Mouse (Mus musculus): ENCODE results near the gene Hmgcs1. TPM values are rescaled to one million over a fixed set of nuclear protein-coding genes. Genes with fewer than 3 reads are reported as not detected.

Hmgcs1 gene
- polyA plus RNA-seq, 1 experiment from 2014 or later, result 123 TPM

GRCm38 (mm10) chr13:119753859-119754634, 63.9 kb downstream of the Hmgcs1 start:
- H3K4me3 ChIP-seq (ENCODE audit: low read depth, low read length), result no peak overlapping the region
- no peak overlapping the region for H3K9ac ChIP-seq (ENCODE audit: low read depth, low read length)
- no peak overlapping the region for H3K27ac ChIP-seq (replicated peaks; ENCODE audit: low read depth, low read length)
- H3K4me1 ChIP-seq (ENCODE audit: control insufficient read depth, insufficient read depth, low read length), result no peaks in the 10 kb centered on the region
- no peaks in the 10 kb centered on the region for H3K27me3 ChIP-seq (replicated peaks; ENCODE audit: control insufficient read depth, insufficient read depth, low read length)
- no peaks in the 10 kb centered on the region for H3K36me3 ChIP-seq (ENCODE audit: control insufficient read depth, insufficient read depth, low read length)
- no peak overlapping the region for H3K4me2 ChIP-seq (ENCODE audit: low read depth, low read length)
- ATAC-seq (ENCODE audit: low read depth), result no peak
- peak; percentile 24 for DNase-seq (ENCODE audit: low spot score)
- no peaks in the 10 kb centered on the region for H3K9me3 ChIP-seq (ENCODE audit: control insufficient read depth, low read length)
- WGBS, result 60% methylated on average over 9 of the region's 9 CpGs

DNA sequence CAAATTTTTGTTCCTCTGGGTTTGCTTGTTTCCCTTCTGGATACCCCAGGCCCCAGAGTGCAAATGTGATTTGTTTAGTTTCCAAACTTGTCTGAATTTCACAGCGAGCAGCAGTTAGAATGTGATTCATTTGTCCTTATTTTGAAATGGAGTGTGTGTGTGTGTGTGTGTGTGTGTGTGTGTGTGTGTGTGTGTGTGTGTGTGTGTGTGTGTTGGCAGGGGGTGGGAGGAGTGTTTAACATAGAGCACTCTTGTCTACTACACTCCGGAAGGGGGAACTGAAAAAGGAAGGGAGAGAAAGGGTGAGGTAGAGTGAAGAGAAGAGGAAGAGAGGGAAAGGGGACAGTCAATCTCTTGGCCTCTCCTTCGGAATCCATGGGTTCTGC, 64.4 kb downstream of the Hmgcs1 start:
- no peaks in the 10 kb centered on the region for H3K9me3 ChIP-seq (ENCODE audit: control insufficient read depth, low read length)
- ATAC-seq (ENCODE audit: low read depth), result no peak
- H3K9ac ChIP-seq (ENCODE audit: low read depth, low read length), result no peak overlapping the region
- no peak overlapping the region for H3K27ac ChIP-seq (replicated peaks; ENCODE audit: low read depth, low read length)
- H3K36me3 ChIP-seq (ENCODE audit: control insufficient read depth, insufficient read depth, low read length), result no peaks in the 10 kb centered on the region
- H3K4me3 ChIP-seq (ENCODE audit: low read depth, low read length), result peak overlapping the region; percentile 60; the same call in 1 of the 2 replicates
- H3K27me3 ChIP-seq (replicated peaks; ENCODE audit: control insufficient read depth, insufficient read depth, low read length), result no peaks in the 10 kb centered on the region
- H3K4me1 ChIP-seq (ENCODE audit: control insufficient read depth, insufficient read depth, low read length), result no peaks in the 10 kb centered on the region
- 16% methylated on average over 3 of the region's 3 CpGs for WGBS
- no peak for DNase-seq (ENCODE audit: low spot score)
- H3K4me2 ChIP-seq (ENCODE audit: low read depth, low read length), result peak overlapping the region; percentile 97

- peak overlapping the region; percentile 67 for H3K9ac ChIP-seq (ENCODE audit: low read depth, low read length)
- no peaks in the 10 kb centered on the region for H3K9me3 ChIP-seq (ENCODE audit: control insufficient read depth, low read length)
- peak overlapping the region; percentile 97 for H3K4me2 ChIP-seq (ENCODE audit: low read depth, low read length)
- no peaks in the 10 kb centered on the region for H3K27me3 ChIP-seq (replicated peaks; ENCODE audit: control insufficient read depth, insufficient read depth, low read length)
- H3K4me3 ChIP-seq (ENCODE audit: low read depth, low read length), result peak overlapping the region; percentile 60
- DNase-seq (ENCODE audit: low spot score), result peak; percentile 12
- WGBS, result 1% methylated on average over 16 of the region's 16 CpGs
- H3K36me3 ChIP-seq (ENCODE audit: control insufficient read depth, insufficient read depth, low read length), result no peaks in the 10 kb centered on the region
- ATAC-seq (ENCODE audit: low read depth), result peak; percentile 42; the same call in 1 of the 2 replicates
- H3K4me1 ChIP-seq (ENCODE audit: control insufficient read depth, insufficient read depth, low read length), result no peaks in the 10 kb centered on the region
- no peak overlapping the region for H3K27ac ChIP-seq (replicated peaks; ENCODE audit: low read depth, low read length)
Observed at GRCm38 (mm10) chr13:119755141-119755547, 65.0 kb downstream of the Hmgcs1 start.

DNA sequence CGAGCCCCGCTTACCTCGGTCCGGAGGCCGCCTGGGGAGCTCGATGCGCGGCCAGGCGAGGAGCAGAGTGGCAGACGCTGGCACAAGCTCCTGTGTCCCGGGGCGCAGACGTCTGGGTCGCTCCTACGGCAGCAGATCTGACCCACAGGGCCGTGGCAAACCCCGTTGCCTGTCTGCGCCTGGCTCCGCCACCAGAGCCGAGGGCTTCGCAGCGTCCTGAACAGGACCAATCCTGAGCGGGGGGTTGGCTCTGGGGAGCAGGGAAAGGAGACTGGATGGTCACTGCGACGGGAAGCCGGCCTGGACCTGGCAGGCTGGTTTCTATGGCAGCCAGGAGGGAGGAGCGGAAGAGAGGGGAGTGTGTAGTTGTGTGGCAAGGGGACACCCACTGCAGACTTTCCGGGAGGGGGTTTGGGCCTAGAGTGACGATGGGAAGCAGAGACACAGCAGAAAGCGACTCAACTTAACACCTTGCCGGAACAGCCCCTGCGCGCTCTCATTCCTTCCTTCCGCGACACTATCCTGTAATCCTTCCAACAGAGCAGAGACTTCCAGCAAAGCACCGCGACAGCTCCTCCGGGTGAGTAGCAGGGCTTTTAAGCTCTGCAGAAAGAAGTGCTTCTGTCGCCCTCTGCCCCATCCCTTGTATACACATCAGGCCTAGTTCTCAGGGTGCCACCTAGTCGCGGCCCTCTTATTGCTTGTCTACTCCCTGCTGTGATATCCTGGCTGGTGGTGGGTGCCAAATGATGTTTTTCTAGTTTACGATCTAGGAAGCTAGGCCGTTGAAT, 65.7 kb downstream of the Hmgcs1 start, which contains the start of gene Nim1k:
Gene Nim1k (minus strand): TSS at position 202 of the 791 bp plus-strand sequence.
- H3K4me1 ChIP-seq (ENCODE audit: control insufficient read depth, insufficient read depth, low read length), result no peaks in the 10 kb centered on the region
- DNase-seq (ENCODE audit: low spot score) (peak; percentile 90), ATAC-seq (ENCODE audit: low read depth) (peak; percentile 94)
- peak within 1 kb of the TSS; percentile 60 for H3K4me3 ChIP-seq (ENCODE audit: low read depth, low read length)
- H3K4me2 ChIP-seq (ENCODE audit: low read depth, low read length), result peak within 1 kb of the TSS; percentile 97
- peaks cover under 1% of the 10 kb centered on the region for H3K36me3 ChIP-seq (ENCODE audit: control insufficient read depth, insufficient read depth, low read length)
- H3K9me3 ChIP-seq (ENCODE audit: control insufficient read depth, low read length), result no peaks in the 10 kb centered on the region
- 1% methylated on average over 38 of the region's 43 CpGs for WGBS
- no peak within 1 kb of the TSS; the same call in 1 of the 2 replicates for H3K27ac ChIP-seq (replicated peaks; ENCODE audit: low read depth, low read length)
- no peaks in the 10 kb centered on the region for H3K27me3 ChIP-seq (replicated peaks; ENCODE audit: control insufficient read depth, insufficient read depth, low read length)
- H3K9ac ChIP-seq (ENCODE audit: low read depth, low read length), result peak within 1 kb of the TSS; percentile 67

DNA sequence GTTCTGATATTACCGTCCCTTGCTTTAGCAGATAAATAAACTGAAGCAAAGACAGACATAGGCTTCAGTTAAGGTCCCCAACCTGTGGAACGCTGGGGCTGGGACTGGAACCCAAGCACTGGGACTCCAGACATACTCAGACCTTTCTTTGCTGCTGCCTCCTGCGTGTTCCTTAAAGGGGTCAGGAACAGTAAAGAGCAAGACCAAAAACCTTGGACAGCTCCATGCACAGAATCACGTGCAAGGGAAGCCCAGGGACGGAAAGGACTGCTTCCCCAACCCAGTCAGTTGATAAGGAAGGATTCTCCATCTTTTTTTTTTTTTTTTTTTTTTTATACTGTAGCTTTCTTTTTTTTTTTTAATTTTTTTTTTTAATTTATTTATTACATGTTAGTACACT, 66.7 kb downstream of the Hmgcs1 start:
- no peak overlapping the region for H3K9ac ChIP-seq (ENCODE audit: low read depth, low read length)
- DNase-seq (ENCODE audit: low spot score) (peak; percentile 68), ATAC-seq (ENCODE audit: low read depth) (no peak)
- no peaks in the 10 kb centered on the region for H3K4me1 ChIP-seq (ENCODE audit: control insufficient read depth, insufficient read depth, low read length)
- H3K9me3 ChIP-seq (ENCODE audit: control insufficient read depth, low read length), result no peaks in the 10 kb centered on the region
- no peak overlapping the region for H3K27ac ChIP-seq (replicated peaks; ENCODE audit: low read depth, low read length)
- no peaks in the 10 kb centered on the region for H3K27me3 ChIP-seq (replicated peaks; ENCODE audit: control insufficient read depth, insufficient read depth, low read length)
- H3K36me3 ChIP-seq (ENCODE audit: control insufficient read depth, insufficient read depth, low read length), result peaks cover 6% of the 10 kb centered on the region
- H3K4me3 ChIP-seq (ENCODE audit: low read depth, low read length), result no peak overlapping the region
- WGBS, result 29% methylated on average over 5 of the region's 5 CpGs
- H3K4me2 ChIP-seq (ENCODE audit: low read depth, low read length), result no peak overlapping the region; the same call in 1 of the 2 replicates

Other genes starting within 250 kb of the Hmgcs1 start
- gene 4833420G17Rik, start 227.6 kb upstream of the Hmgcs1 start, polyA plus RNA-seq (2014; fragmentation: Nextera tagmentation; extraction: Ambion mirVana), result 54.6 and 67.0 TPM in 2 replicates
- gene Tmem267, start 202.3 kb upstream of the Hmgcs1 start, polyA plus RNA-seq (2014; fragmentation: Nextera tagmentation; extraction: Ambion mirVana), result 1.5 and 2.3 TPM in 2 replicates
- gene 3110070M22Rik, start 202.0 kb upstream of the Hmgcs1 start, polyA plus RNA-seq (2014; fragmentation: Nextera tagmentation; extraction: Ambion mirVana), result 0.50 and 2.6 TPM in 2 replicates
- 0.07 TPM in 1 of 2 replicates, not detected in the other for gene Ccl28, start 66.6 kb upstream of the Hmgcs1 start, polyA plus RNA-seq (2014; fragmentation: Nextera tagmentation; extraction: Ambion mirVana)
- 1.8 and 2.3 TPM in 2 replicates for gene Nim1k, start 65.5 kb downstream of the Hmgcs1 start, polyA plus RNA-seq (2014; fragmentation: Nextera tagmentation; extraction: Ambion mirVana)
- gene Zfp131, start 100.5 kb downstream of the Hmgcs1 start, polyA plus RNA-seq (2014; fragmentation: Nextera tagmentation; extraction: Ambion mirVana), result 34.9 and 37.4 TPM in 2 replicates
- not detected in 2 replicates for gene AF067063, start 139.8 kb downstream of the Hmgcs1 start, polyA plus RNA-seq (2014; fragmentation: Nextera tagmentation; extraction: Ambion mirVana)
- not detected in 2 replicates for gene D13Ertd608e, start 145.6 kb downstream of the Hmgcs1 start, polyA plus RNA-seq (2014; fragmentation: Nextera tagmentation; extraction: Ambion mirVana)
- not detected in 2 replicates for gene Tcstv1, start 204.4 kb downstream of the Hmgcs1 start, polyA plus RNA-seq (2014; fragmentation: Nextera tagmentation; extraction: Ambion mirVana)
- not detected in 2 replicates for gene Gm21761, start 238.9 kb downstream of the Hmgcs1 start, polyA plus RNA-seq (2014; fragmentation: Nextera tagmentation; extraction: Ambion mirVana)